Mouse (Mus musculus): Measurements from ENCODE around the gene Ccnb1ip1.

Ccnb1ip1 gene

GRCm38 (mm10) chr14:50784391-50785250 lies 22.9 kb downstream of the Ccnb1ip1 start:
- DNase-seq (ENCODE audit: low spot score in 2 of 2): no peak

DNA sequence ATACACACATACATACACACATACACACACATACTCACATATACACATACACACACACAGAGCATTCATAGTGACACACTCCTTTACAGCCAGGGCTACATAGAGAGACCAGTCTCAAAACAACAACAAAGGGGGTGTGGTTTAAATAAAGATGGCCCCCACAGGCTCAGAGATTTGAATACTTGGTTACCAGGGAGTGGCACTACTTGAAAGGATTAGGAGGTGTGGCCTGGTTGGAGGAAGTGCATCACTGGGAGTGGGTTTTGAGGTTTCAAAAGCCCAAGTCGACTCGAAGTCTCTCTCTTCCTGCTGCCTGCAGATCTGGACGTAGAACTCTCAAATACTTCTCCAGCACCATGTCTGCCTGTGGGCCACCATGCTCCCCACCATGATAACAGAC lies 25.4 kb downstream of the Ccnb1ip1 start:
- no peak for DNase-seq (ENCODE audit: low spot score in 2 of 2)

- no peak for DNase-seq (ENCODE audit: low spot score in 2 of 2)
Observed at GRCm38 (mm10) chr14:50771342-50771741, 36.2 kb downstream of the Ccnb1ip1 start.

- no peak for DNase-seq (ENCODE audit: low spot score in 2 of 2)
Observed at GRCm38 (mm10) chr14:50765736-50766135, 41.8 kb downstream of the Ccnb1ip1 start.

DNA sequence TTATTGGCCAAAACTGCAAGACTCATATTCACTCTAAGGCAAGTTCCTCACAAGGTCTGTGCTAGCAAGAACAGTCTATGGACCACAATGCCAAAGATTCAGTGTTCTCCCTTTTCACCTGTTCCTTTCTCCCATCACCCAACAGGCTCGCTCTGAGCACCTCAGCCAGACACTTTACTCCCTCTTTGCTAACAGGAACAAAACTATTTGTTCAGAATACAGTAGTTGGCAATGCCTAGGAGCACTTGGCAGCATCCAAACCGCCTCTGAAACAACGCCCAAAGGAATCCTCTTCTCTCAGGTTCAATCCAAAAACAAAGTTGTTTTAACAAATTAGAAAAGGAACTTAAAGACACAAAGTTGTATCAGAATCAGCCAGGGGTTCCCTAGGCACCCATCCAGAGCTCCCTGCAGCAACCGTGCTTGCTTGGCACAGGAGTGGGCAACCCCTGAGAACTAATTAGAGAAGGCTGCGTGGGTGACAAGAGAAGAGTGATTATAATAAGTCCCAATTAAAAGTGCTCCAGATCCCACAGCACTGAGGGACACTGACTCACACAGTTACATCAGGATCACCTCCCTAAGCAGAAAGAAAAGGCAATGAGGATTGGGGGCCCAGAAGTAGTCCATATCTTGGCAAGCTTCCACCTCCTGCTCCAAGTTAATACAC lies 49.0 kb downstream of the Ccnb1ip1 start:
- DNase-seq (ENCODE audit: low spot score in 2 of 2): peak; percentile 14 to 30

DNA sequence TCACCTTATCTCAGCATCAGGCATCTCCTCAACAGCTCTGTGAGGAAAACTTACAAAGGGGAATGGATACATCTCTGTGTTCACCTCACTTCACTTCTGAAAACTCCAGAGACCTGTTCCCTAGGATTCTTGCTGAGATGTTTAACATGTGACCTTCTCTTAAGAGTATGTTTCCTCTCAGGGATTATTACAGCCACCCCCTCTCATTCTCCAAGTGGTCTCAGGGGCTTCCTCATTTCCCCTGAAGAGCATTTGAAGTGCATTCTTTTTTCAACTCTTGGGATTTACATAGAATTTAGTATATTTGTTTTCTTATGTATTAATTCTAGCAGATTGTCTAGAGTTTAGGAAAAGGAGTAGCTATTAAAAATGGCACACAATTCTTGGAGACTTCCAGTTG lies 62.5 kb downstream of the Ccnb1ip1 start, which contains the start of gene Olfr749:
TSS of gene Olfr749 (minus strand) at position 101 of the 400 bp plus-strand sequence.
- DNase-seq (ENCODE audit: low spot score in 2 of 2): no peak

DNA sequence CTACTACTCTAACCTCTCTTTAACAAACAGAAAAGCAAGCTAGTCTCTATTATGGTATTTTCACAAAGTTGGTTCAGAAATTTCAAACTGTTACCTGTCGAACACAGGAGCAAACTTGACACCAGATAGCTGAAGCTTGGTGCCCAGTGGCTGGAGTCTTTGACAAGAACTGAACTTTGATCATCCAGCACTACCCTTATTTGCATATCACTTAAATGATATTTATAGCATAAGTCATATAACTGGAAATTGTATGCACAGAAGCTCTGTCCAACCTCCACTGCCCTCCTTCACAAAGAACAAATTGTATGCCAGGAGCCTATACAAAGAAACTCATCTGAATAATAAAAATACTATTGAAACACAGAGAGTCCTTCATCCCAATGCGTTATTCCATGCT lies 65.9 kb downstream of the Ccnb1ip1 start:
- DNase-seq (ENCODE audit: low spot score in 2 of 2): no peak

- DNase-seq (ENCODE audit: low spot score in 2 of 2): no peak
Observed at GRCm38 (mm10) chr14:50740334-50740733, 67.2 kb downstream of the Ccnb1ip1 start.

Data from right cerebral cortex, postnatal 36 days (tissue).